Mouse (Mus musculus): ENCODE measurements around the gene Itpkb. TPM values are rescaled to one million over a fixed set of nuclear protein-coding genes. Genes with fewer than 3 reads are reported as not detected.

Itpkb gene
- polyA plus RNA-seq, 1 experiment: 6.3 TPM

DNA sequence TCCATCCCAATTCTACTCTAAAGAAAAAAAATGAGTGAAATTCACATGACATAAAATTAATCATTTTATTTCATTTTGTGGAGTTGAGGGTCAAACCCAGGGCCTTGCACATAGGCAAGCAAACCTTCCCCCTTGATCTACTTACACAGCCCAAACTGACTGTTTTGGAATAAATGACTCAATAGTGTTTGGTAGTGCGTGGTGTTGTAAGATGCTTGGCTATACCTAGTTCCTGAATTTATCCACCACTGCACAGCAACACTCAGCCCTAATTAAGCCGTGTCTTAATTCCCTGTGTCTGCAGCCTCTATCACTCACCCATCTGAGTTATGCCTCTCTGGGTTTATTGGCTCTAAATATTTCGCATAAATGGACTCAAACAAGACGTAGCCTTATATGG is 30.0 kb upstream of the Itpkb start:
- DNase-seq (ENCODE audit: low read depth): no peak
- TF ChIP-seq CTCF (IDR thresholded peaks at IDR 0.05; ENCODE audit: borderline replicate concordance, extremely low read depth, insufficient read depth, insufficient read length): no peak
- TF ChIP-seq POLR2A (IDR thresholded peaks at IDR 0.05; ENCODE audit: borderline replicate concordance, extremely low read depth, insufficient read depth, insufficient read length, poor library complexity, severe bottlenecking): no peak

- DNase-seq (ENCODE audit: low read depth): no peak
- TF ChIP-seq CTCF (IDR thresholded peaks at IDR 0.05; ENCODE audit: borderline replicate concordance, extremely low read depth, insufficient read depth, insufficient read length): no peak
- no peak for TF ChIP-seq POLR2A (IDR thresholded peaks at IDR 0.05; ENCODE audit: borderline replicate concordance, extremely low read depth, insufficient read depth, insufficient read length, poor library complexity, severe bottlenecking)
Measured at GRCm38 (mm10) chr1:180300997-180301396, 29.3 kb upstream of the Itpkb start.

DNA sequence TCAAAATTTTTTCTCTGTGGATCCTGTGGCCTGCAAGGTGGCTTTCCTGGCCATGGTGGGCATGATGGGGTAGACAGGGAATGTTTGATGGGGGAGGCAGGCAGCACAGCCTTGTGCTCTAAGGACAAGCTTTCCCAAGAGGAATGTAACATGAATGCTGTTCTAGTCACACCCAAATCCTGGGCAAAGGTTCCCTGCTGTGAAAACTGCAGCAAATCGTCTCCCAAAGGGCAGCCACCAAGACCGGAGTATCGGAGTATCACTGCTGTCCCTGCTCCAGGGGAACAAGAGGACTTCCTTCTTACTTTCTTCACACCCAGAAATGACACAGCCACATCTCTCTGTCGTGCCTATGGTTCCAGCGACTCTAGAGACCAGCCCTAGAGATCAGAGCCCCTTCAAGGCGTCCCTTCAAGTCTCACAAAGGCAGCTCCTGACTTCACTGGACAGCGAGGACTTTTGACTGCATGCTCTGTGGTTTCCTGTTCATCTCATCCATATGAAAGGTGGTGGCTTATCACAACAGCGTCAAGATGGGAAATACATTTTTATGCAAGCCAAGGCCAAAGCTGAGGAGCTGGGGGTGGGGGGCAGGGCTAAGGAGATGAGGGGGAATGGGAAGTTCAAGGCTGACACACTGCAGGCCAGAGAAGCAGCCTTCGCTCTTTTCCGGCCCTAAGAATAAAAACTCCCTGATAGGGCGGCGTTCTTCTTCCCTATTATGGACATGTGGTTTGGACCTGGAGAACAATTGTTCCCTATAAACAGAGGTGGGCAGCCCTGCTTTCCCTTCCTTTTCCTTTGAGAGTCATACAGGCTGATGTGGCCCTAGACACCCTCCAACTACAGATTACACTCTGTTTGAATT is 27.8 kb upstream of the Itpkb start:
- no peak for TF ChIP-seq POLR2A (IDR thresholded peaks at IDR 0.05; ENCODE audit: borderline replicate concordance, extremely low read depth, insufficient read depth, insufficient read length, poor library complexity, severe bottlenecking)

GRCm38 (mm10) chr1:180303600-180303999 is 26.7 kb upstream of the Itpkb start:
- DNase-seq (ENCODE audit: low read depth): no peak
- TF ChIP-seq POLR2A (IDR thresholded peaks at IDR 0.05; ENCODE audit: borderline replicate concordance, extremely low read depth, insufficient read depth, insufficient read length, poor library complexity, severe bottlenecking) (no peak), CTCF (IDR thresholded peaks at IDR 0.05; ENCODE audit: borderline replicate concordance, extremely low read depth, insufficient read depth, insufficient read length) (no peak)

More for the DNA sequence above, 27.8 kb upstream of the Itpkb start:
- DNase-seq (ENCODE audit: low read depth): no peak

DNA sequence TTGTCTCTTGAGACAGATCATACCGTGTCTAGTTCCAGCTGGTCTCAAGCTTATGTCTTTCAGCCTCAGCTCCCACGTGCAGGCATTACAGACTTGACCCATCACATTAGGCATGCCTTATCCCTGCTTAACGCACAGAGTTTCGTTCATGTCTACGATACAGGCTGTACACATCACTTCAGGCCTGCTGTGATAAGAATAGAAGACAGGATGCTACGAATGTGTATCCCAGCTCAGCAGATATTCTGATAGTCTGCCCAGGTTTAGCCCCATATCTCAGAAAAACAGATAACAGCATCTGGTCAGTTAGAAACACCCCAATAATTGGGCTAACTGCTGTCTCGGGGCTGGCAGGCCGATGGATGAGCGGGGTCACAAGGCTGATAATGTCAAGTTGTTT is 23.4 kb upstream of the Itpkb start:
- TF ChIP-seq CTCF (IDR thresholded peaks at IDR 0.05; ENCODE audit: borderline replicate concordance, extremely low read depth, insufficient read depth, insufficient read length) (no peak), POLR2A (IDR thresholded peaks at IDR 0.05; ENCODE audit: borderline replicate concordance, extremely low read depth, insufficient read depth, insufficient read length, poor library complexity, severe bottlenecking) (no peak)
- DNase-seq (ENCODE audit: low read depth): no peak

GRCm38 (mm10) chr1:180307661-180308060 is 22.6 kb upstream of the Itpkb start:
- DNase-seq (ENCODE audit: low read depth): peak; percentile 29
- TF ChIP-seq POLR2A (IDR thresholded peaks at IDR 0.05; ENCODE audit: borderline replicate concordance, extremely low read depth, insufficient read depth, insufficient read length, poor library complexity, severe bottlenecking): no peak
- no peak for TF ChIP-seq CTCF (IDR thresholded peaks at IDR 0.05; ENCODE audit: borderline replicate concordance, extremely low read depth, insufficient read depth, insufficient read length)

- no peak for DNase-seq (ENCODE audit: low read depth)
- no peak for TF ChIP-seq POLR2A (IDR thresholded peaks at IDR 0.05; ENCODE audit: borderline replicate concordance, extremely low read depth, insufficient read depth, insufficient read length, poor library complexity, severe bottlenecking)
- no peak for TF ChIP-seq CTCF (IDR thresholded peaks at IDR 0.05; ENCODE audit: borderline replicate concordance, extremely low read depth, insufficient read depth, insufficient read length)
Measured at GRCm38 (mm10) chr1:180308897-180309296, 21.4 kb upstream of the Itpkb start.

DNA sequence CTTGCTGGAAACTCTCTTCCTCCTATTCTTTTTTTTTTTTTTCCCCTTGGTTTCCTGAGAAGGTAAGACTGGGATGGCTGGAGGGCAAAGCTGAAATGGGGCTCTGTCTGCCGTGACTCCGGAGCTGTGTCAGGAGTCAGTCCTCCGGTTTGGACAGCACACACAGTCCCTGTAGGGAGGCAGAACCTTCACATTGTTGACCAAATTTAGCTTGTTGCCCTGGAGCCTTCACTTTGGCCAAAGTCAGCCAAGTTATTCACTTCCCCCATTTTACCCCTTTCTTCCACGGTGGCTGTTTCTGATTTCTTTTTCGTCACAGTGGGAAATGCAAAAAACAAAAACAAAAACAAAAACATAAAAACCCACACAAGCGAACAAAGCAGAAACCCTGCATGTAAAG is 18.0 kb upstream of the Itpkb start:
- TF ChIP-seq CTCF (IDR thresholded peaks at IDR 0.05; ENCODE audit: borderline replicate concordance, extremely low read depth, insufficient read depth, insufficient read length) (no peak), POLR2A (IDR thresholded peaks at IDR 0.05; ENCODE audit: borderline replicate concordance, extremely low read depth, insufficient read depth, insufficient read length, poor library complexity, severe bottlenecking) (no peak)
- DNase-seq (ENCODE audit: low read depth): no peak

DNA sequence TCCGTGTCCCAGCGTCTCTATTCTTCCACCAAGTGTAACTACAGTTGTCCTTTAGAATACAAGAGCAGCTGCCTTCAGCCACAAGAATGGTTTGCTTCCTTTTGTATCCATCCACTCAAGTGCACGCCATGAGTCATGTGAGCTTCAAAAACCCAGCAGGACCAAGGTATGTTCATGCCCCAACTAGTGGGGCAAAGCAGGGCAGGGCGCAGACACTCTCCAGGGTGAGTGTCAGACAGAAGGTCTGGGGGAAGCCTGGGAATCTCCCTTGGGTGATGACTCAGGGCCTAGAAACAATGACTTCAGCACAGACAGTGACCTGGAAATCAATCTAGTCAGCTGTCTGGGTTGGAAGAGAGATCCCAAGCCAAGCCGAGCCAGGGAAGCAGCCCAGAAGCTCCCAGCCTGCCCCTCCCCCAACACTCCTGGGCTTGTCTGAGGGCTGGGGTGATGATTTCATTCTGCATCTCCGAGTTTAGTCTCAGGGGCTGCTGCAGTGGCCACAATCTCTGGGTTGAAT is 17.4 kb upstream of the Itpkb start:
- TF ChIP-seq POLR2A (IDR thresholded peaks at IDR 0.05; ENCODE audit: borderline replicate concordance, extremely low read depth, insufficient read depth, insufficient read length, poor library complexity, severe bottlenecking) (no peak), CTCF (IDR thresholded peaks at IDR 0.05; ENCODE audit: borderline replicate concordance, extremely low read depth, insufficient read depth, insufficient read length) (no peak)
- peak; percentile 84 for DNase-seq (ENCODE audit: low read depth)

DNA sequence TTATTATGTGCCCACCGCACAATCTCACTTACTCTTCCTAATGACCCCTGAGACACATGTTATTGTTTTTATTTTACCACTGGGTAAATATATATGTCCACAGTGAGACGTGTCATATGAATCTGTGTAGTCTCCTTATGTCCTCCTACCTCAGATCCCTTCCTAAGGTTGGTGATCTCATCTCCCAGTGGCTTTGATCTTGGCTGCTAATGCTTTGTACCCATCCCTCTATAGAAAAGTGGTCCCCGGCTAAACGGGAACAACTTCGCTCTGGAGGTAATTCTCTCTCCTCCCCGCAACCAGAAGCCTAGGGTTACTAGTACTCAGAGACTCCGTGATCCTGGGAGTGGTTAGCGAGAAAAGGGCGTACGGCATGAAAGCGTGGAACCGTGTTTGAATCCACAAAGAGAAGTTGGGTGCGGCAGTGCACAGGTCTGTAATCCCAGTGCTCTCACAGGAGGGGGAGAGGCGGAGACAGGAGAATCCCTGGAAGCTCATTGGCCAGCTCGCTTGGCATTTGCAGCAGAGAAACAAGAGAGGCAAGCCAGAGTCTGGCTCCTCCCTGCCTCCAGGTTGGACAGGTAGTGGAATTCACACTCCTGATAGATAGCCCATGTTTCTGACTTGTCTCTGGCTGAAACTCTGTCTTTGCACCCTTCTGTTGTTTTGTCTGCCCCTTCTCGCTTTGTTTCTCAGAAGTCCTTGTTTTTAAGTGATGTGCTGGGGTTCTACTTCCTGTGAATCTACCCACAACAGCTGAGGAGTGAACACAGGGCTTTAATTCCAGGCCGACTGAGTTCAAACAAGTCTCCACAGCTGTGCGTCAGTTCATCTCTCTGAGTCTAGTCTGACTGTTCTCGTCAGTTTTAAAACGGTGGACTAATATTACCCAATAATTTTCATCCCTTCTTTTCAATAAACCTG is 16.5 kb upstream of the Itpkb start:
- DNase-seq (ENCODE audit: low read depth): peak; percentile 90
- TF ChIP-seq CTCF (IDR thresholded peaks at IDR 0.05; ENCODE audit: borderline replicate concordance, extremely low read depth, insufficient read depth, insufficient read length): no peak
- TF ChIP-seq POLR2A (IDR thresholded peaks at IDR 0.05; ENCODE audit: borderline replicate concordance, extremely low read depth, insufficient read depth, insufficient read length, poor library complexity, severe bottlenecking): peak; percentile 6; the same call in 1 of the 2 replicates

DNA sequence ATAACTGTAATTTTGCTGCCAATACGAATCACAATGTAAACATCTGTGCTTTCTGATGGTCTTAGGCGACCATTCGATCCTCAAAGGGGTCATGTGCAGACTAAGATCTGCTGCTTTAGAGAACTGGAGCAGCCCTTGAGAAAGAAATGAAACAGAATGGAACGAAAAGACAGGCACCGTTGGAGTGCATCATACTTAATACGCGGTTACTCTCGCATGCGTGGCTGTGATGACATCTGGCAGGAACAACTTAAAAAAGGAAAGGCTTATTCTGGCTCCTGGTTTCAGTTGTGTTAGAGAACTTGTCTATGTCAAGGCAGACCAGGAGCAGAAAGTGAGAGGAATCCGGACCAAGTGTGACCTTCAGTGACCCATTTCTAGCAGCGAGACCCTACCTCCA is 15.6 kb upstream of the Itpkb start:
- TF ChIP-seq POLR2A (IDR thresholded peaks at IDR 0.05; ENCODE audit: borderline replicate concordance, extremely low read depth, insufficient read depth, insufficient read length, poor library complexity, severe bottlenecking) (no peak), CTCF (IDR thresholded peaks at IDR 0.05; ENCODE audit: borderline replicate concordance, extremely low read depth, insufficient read depth, insufficient read length) (no peak)
- no peak for DNase-seq (ENCODE audit: low read depth)
